Mouse (Mus musculus) kidney, postnatal 0 days (tissue): ENCODE measurements around the gene Ints6. TPM values are rescaled to one million over a fixed set of nuclear protein-coding genes. Genes with fewer than 3 reads are reported as not detected.

Experiments
- ATAC-seq: fragments of 200-750 bp; cut with Nextera tagmentation; replicated peaks from 2 replicates; pipeline ENCODE4 v1.8.0; 2017; ENCODE audit warnings: low read depth, moderate number of reproducible peaks, moderate TSS enrichment, moderate library complexity; ENCODE audit not compliant: low FRiP score
- DNase-seq: peaks from one replicate; pipeline ENCODE4 v3.0.0-alpha.2; 2016; ENCODE audit warnings: low spot score
- H3K27ac ChIP-seq: fragments of 300-500 bp; sonication (generic); 2 replicates; pipeline ENCODE4 v1.5.1; 2014; ENCODE audit warnings: mild to moderate bottlenecking
- H3K27me3 ChIP-seq: fragments of 300-500 bp; sonication (generic); 2 replicates; pipeline ENCODE4 v1.6.1; 2014; ENCODE audit warnings: low read length, mixed read lengths; ENCODE audit not compliant: insufficient read depth
- H3K36me3 ChIP-seq: fragments of 300-500 bp; sonication (generic); 2 replicates; pipeline ENCODE4 v1.6.1; 2014; ENCODE audit warnings: low read length, mixed read lengths; ENCODE audit not compliant: insufficient read depth
- H3K4me1 ChIP-seq: fragments of 300-500 bp; sonication (generic); replicated peaks from 2 replicates; pipeline ENCODE4 v1.6.1; 2014; ENCODE audit warnings: antibody characterized with exemption, low read length, mixed read lengths; ENCODE audit not compliant: insufficient read depth
- H3K4me2 ChIP-seq: fragments of 300-500 bp; sonication (generic); 2 replicates; pipeline ENCODE4 v1.6.1; 2014; ENCODE audit warnings: mild to moderate bottlenecking, low read length, moderate library complexity, mixed read lengths
- H3K4me3 ChIP-seq: fragments of 300-500 bp; sonication (generic); replicated peaks from 2 replicates; pipeline ENCODE4 v1.5.1; 2014; ENCODE audit warnings: low read depth, low read length
- H3K9ac ChIP-seq: fragments of 300-500 bp; sonication (generic); 2 replicates; pipeline ENCODE4 v1.6.1; 2014; ENCODE audit warnings: low read depth, low read length
- H3K9me3 ChIP-seq: fragments of 300-500 bp; sonication (generic); replicated peaks from 2 replicates; pipeline ENCODE4 v1.6.1; 2016; ENCODE audit warnings: low read length, inconsistent platforms, mixed read lengths
- CTCF ChIP-seq: IDR thresholded peaks from 2 replicates; pipeline ENCODE4 v1.5.1; 2016; ENCODE audit warnings: antibody characterized with exemption, low read depth, mild to moderate bottlenecking, moderate library complexity
- WGBS: fragments of 180-500 bp; shearing (Covaris S2); extraction: QIAGEN DNeasy Blood & Tissue Kit; methylation state at CpG from one replicate; pipeline ENCODE4 v1.1.7; 2014; 5-methylcytosine and 5-hydroxymethylcytosine counted together
- polyA plus RNA-seq: library from polyadenylated mRNA; unstranded; fragments of >200 nt; fragmentation: Nextera tagmentation; extraction: Ambion mirVana; gene quantifications from 2 replicates; pipeline ENCODE4 v1.2.1, GENCODE M21; 2015

Gene Ints6
- polyA plus RNA-seq, 1 experiment from 2014 or later: 13.5 TPM

- Histone ChIP-seq H3K9me3 (no peaks in the 10 kb centered on the region), H3K4me1 (no peaks in the 10 kb centered on the region), H3K27me3 (no peaks in the 10 kb centered on the region), H3K36me3 (no peaks in the 10 kb centered on the region), H3K27ac (no peak overlapping the region), H3K4me3 (no peak overlapping the region), H3K4me2 (no peak overlapping the region), H3K9ac (no peak overlapping the region)
- TF ChIP-seq CTCF: peak; percentile 51
- peak; percentile 28 for DNase-seq
- 68% methylated on average over 6 of the region's 6 CpGs for WGBS
- ATAC-seq: no peak
These were observed 121.9 kb downstream of the Ints6 start for GRCm38 (mm10) chr14:62639111-62639510.

DNA sequence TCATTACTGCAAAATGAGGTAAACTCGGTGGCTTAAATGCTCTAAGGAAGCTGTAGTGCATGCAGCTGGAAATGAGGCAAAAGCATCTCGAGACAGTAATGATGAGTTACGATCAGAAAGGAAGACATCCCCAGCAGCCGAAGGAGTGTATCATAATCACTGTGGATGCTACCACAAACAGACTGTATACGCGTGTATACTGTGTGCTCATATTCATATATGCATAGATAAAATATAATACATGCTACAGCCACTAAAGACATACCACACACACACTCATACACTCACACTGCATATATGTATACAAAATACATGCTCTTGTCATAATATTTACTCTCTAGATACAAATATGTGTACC is 122.6 kb downstream of the Ints6 start:
- Histone ChIP-seq H3K4me2 (no peak overlapping the region), H3K9me3 (no peaks in the 10 kb centered on the region), H3K4me1 (no peaks in the 10 kb centered on the region), H3K27me3 (no peaks in the 10 kb centered on the region), H3K4me3 (no peak overlapping the region), H3K9ac (no peak overlapping the region), H3K36me3 (no peaks in the 10 kb centered on the region), H3K27ac (no peak overlapping the region)
- WGBS: 39% methylated on average over 6 of the region's 6 CpGs
- TF ChIP-seq CTCF: no peak
- ATAC-seq: no peak
- DNase-seq: no peak

- DNase-seq (peak; percentile 28), ATAC-seq (no peak)
- no peaks in the 10 kb centered on the region for H3K9me3 ChIP-seq
- H3K27me3 ChIP-seq: no peaks in the 10 kb centered on the region
- 13% methylated on average over 9 of the region's 9 CpGs for WGBS
- H3K4me1 ChIP-seq: no peaks in the 10 kb centered on the region
- no peak overlapping the region for H3K4me2 ChIP-seq
- TF ChIP-seq CTCF: no peak
- H3K4me3 ChIP-seq: no peak overlapping the region
- H3K27ac ChIP-seq: no peak overlapping the region
- no peak overlapping the region for H3K9ac ChIP-seq
- no peaks in the 10 kb centered on the region for H3K36me3 ChIP-seq
These were observed 123.3 kb downstream of the Ints6 start for GRCm38 (mm10) chr14:62637436-62638344.

GRCm38 (mm10) chr14:62627951-62628350 is 133.0 kb downstream of the Ints6 start:
- Histone ChIP-seq H3K27ac (no peak overlapping the region), H3K9me3 (no peaks in the 10 kb centered on the region), H3K4me3 (no peak overlapping the region), H3K4me2 (no peak overlapping the region), H3K4me1 (no peaks in the 10 kb centered on the region), H3K9ac (no peak overlapping the region), H3K27me3 (no peaks in the 10 kb centered on the region), H3K36me3 (no peaks in the 10 kb centered on the region)
- ATAC-seq (no peak), DNase-seq (no peak)
- no peak for TF ChIP-seq CTCF
- WGBS: 85% methylated on average over 5 of the region's 5 CpGs

Other genes starting within 250 kb of the Ints6 start
- 4.7 and 4.8 TPM in 2 replicates for gene Fam124a, start 205.4 kb downstream of the Ints6 start, polyA plus RNA-seq
- 0.66 and 0.78 TPM in 2 replicates for gene Gm4131, start 194.2 kb downstream of the Ints6 start, polyA plus RNA-seq
- not detected in 2 replicates for gene Serpine3, start 97.5 kb downstream of the Ints6 start, polyA plus RNA-seq
- 3.9 and 4.6 TPM in 2 replicates for gene Wdfy2, start 76.5 kb upstream of the Ints6 start, polyA plus RNA-seq
- not detected in 2 replicates for gene Defb48, start 223.3 kb upstream of the Ints6 start, polyA plus RNA-seq
- gene Defb47, start 236.9 kb upstream of the Ints6 start, polyA plus RNA-seq: not detected in 2 replicates